Mouse (Mus musculus) brain, adult 10 weeks (tissue): ENCODE data around the gene Gltp. TPM values are rescaled to one million over a fixed set of nuclear protein-coding genes. Genes with fewer than 3 reads are reported as not detected.

ENCODE experiments used
- polyA plus RNA-seq: library from polyadenylated mRNA; stranded (reverse); fragments of 350-450 nt; fragmentation: Illumina TruSeq; extraction: RNeasy Lipid Tissue Mini Kit (QIAGEN cat#74804); gene quantifications from one replicate; pipeline ENCODE4 v1.2.3, GENCODE M21; 2015; ENCODE audit warnings: low read depth, low replicate concordance

The Gltp gene
- polyA plus RNA-seq, result 50.0 TPM

DNA sequence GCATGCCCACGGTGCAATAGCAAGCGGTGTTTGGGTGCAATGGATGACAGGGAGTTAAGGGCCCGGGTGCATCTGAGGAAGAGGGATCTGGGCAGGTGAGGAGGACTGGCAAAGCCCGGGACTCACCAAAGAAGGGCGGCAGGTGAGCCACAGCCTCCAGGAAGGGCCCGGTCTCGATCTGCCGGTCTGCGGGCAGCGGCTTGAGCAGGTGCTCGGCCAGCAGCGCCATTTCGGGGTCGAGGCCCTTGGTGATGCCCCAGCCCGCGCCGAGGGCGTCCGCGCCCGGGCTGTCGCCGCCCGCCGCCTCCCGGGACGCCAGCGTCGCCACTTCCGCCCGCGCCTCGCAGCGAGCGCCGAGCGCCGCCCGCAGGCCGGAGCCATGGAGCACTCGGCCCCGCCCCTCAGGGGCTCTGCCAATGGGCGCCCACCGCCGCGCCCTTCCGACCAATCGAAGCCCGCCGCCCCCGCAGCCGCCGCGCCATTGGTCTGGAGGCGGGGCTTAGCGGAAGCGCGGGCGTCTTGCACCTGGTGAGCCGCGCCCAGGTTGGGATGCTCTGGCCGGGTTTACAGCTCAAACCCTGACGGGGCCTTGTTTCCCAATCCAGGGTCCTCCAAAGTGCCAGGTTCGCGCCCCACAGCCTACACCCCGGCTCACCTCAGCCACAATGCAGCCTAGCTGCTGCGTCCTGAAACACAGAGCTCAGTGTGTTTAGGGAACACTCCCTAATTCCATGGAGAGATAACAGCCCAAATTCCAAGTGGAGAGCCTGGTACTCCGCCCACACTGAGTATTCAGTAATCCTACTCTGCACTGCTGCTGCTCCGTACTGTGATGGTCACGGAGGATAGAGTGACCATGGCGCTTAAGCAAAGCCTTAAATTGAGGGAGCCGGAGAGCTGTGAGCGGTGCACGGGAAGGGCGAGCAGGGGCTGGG, at the start of gene Gltp:
Gltp (minus strand) TSS at position 352 of the 935 bp plus-strand sequence.

DNA sequence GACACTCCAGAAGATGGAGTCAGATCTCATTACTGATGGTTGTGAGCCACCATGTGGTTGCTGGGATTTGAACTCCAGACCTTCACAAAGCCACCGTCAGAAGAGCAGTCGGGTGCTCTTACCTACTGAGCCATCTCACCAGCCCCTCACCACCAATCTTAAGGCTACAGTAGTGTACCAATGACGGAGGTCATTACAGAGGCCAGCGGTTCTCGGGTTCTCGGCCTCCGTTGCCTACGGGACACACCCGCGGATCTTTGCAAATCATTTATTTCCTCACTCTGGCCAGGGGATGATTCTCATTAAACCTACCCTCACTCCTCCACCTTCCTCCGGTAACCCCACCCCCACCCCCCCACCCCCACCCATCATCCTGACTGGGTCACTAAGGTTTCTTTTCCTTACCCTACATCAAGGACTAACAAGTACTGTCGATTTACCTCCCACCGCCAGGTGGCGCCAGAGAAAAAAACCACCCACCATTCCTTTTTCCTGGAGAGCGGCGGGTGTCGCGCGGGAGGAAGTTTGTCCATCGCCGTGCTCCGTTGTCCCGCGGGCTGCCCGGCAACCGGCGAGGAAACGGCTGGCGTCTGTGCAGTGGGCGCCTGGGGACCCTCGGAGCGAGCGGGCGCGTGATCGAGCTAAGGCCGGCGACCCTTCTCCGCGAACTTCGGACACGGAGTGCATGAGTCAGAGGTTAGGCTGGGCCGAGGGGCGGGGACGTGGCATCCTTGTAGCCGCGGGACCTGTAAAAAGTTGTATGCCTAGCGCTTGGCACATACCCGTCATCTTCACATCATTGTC, 16.7 kb upstream of the Gltp start, which contains the start of gene Tchp:
Tchp (plus strand) TSS at position 496 of the 804 bp plus-strand sequence.

DNA sequence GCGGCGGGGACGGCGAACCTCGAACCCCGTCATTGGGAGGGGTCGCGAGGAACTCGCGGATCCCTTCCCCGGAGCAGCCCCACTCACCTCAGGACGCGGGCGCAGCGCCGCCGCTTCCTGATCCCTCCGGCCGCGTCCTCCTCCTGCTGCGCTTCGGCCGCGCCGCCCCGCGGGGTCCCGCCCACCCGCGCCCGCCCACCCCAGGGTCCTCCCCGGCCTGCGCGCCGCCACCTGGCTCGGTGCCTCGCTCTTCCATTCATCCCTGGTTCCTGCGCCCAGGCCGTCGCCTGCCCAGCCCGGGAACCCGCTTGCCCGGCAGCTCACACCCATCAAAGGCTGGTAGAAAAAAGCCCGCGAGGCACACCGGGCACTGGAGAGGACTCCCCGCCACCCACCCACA, 32.5 kb downstream of the Gltp start, which contains the start of gene Trpv4:
Trpv4 (minus strand) TSS at position 167 of the 400 bp plus-strand sequence.

Other genes starting within 250 kb of the Gltp start
- 24.0 TPM for gene Mmab, start 246.9 kb downstream of the Gltp start, polyA plus RNA-seq
- 29.3 TPM for gene Mvk, start 246.7 kb downstream of the Gltp start, polyA plus RNA-seq
- gene Fam222a, start 123.0 kb downstream of the Gltp start, polyA plus RNA-seq, result 7.3 TPM
- gene Trpv4, start 32.6 kb downstream of the Gltp start, polyA plus RNA-seq, result 2.3 TPM
- 8.2 TPM for gene Tchp, start 16.8 kb upstream of the Gltp start, polyA plus RNA-seq
- gene Ankrd13a, start 83.7 kb upstream of the Gltp start, polyA plus RNA-seq, result 28.7 TPM
- gene Git2, start 84.5 kb upstream of the Gltp start, polyA plus RNA-seq, result 32.9 TPM
- gene 1500011B03Rik, start 132.5 kb upstream of the Gltp start, polyA plus RNA-seq, result 192 TPM
- gene 4930519G04Rik, start 162.7 kb upstream of the Gltp start, polyA plus RNA-seq, result not detected
- gene Gm9936, start 167.7 kb upstream of the Gltp start, polyA plus RNA-seq, result not detected
- 2.7 TPM for gene Oasl2, start 206.0 kb upstream of the Gltp start, polyA plus RNA-seq
- 0.46 TPM for gene Oasl1, start 232.3 kb upstream of the Gltp start, polyA plus RNA-seq